Mouse (Mus musculus) kidney, adult 2 months (tissue): ENCODE results near the gene Lama2.

Experiments
- CTCF ChIP-seq: fragments of 200-500 bp; conservative IDR thresholded peaks from 2 replicates; pipeline ENCODE4 v1.5.1; 2011; ENCODE audit warnings: low read depth, mild to moderate bottlenecking, control low read depth, low read length, moderate library complexity, mixed read lengths; ENCODE audit not compliant: insufficient read depth, insufficient read length
- POLR2A ChIP-seq: fragments of 200-500 bp; IDR thresholded peaks from one replicate; pipeline ENCODE4 v1.6.1; 2011; ENCODE audit warnings: low read depth, low read length, control low read depth

GRCm38 (mm10) chr10:27617522-27618020 is 2.0 kb downstream of the Lama2 start:
- TF ChIP-seq CTCF (no peak), POLR2A (no peak)
